Mouse (Mus musculus) urinary bladder, postnatal 10 days (tissue): Measurements from ENCODE around the gene Phex.

ENCODE experiments used
- DNase-seq: peaks from one replicate; pipeline ENCODE4 v3.0.0; 2022; ENCODE audit warnings: low spot score

Phex gene

GRCm38 (mm10) chrX:157415212-157415611 lies at the start of gene Phex:
Gene Phex, minus strand, starts transcription at chrX:157415312.
- no peak for DNase-seq

- DNase-seq = no peak
Observed at GRCm38 (mm10) chrX:157462716-157463115, 47.6 kb upstream of the Phex start.

GRCm38 (mm10) chrX:157454430-157454829 lies 39.3 kb upstream of the Phex start:
- no peak for DNase-seq

- DNase-seq = no peak
Observed at GRCm38 (mm10) chrX:157449000-157449399, 33.9 kb upstream of the Phex start.

- DNase-seq = no peak
Observed at GRCm38 (mm10) chrX:157447431-157447830, 32.3 kb upstream of the Phex start.

- DNase-seq = no peak
Observed at GRCm38 (mm10) chrX:157434768-157435167, 19.7 kb upstream of the Phex start.

- DNase-seq = no peak
Observed at GRCm38 (mm10) chrX:157419451-157419850, 4.3 kb upstream of the Phex start.

- no peak for DNase-seq
Observed at GRCm38 (mm10) chrX:157404919-157405318, 10.2 kb downstream of the Phex start.

- DNase-seq = no peak
Observed at GRCm38 (mm10) chrX:157391241-157391640, 23.9 kb downstream of the Phex start.

- DNase-seq = no peak
Observed at GRCm38 (mm10) chrX:157390102-157390501, 25.0 kb downstream of the Phex start.

GRCm38 (mm10) chrX:157388419-157388818 lies 26.7 kb downstream of the Phex start:
- no peak for DNase-seq

GRCm38 (mm10) chrX:157387025-157387424 lies 28.1 kb downstream of the Phex start:
- DNase-seq = no peak

- no peak for DNase-seq
Observed at GRCm38 (mm10) chrX:157378822-157379221, 36.3 kb downstream of the Phex start.

- no peak for DNase-seq
Observed at GRCm38 (mm10) chrX:157377456-157377855, 37.7 kb downstream of the Phex start.

GRCm38 (mm10) chrX:157373873-157374272 lies 41.2 kb downstream of the Phex start:
- no peak for DNase-seq

GRCm38 (mm10) chrX:157369166-157369565 lies 45.9 kb downstream of the Phex start:
- no peak for DNase-seq

GRCm38 (mm10) chrX:157355521-157355920 lies 59.6 kb downstream of the Phex start:
- DNase-seq = no peak

GRCm38 (mm10) chrX:157346201-157346600 lies 68.9 kb downstream of the Phex start:
- DNase-seq = no peak

GRCm38 (mm10) chrX:157334726-157335125 lies 80.4 kb downstream of the Phex start:
- no peak for DNase-seq

GRCm38 (mm10) chrX:157329821-157330220 lies 85.3 kb downstream of the Phex start:
- DNase-seq = no peak

- no peak for DNase-seq
Observed at GRCm38 (mm10) chrX:157328396-157328795, 86.7 kb downstream of the Phex start.

- no peak for DNase-seq
Observed at GRCm38 (mm10) chrX:157327756-157328155, 87.4 kb downstream of the Phex start.

- no peak for DNase-seq
Observed at GRCm38 (mm10) chrX:157324396-157324795, 90.7 kb downstream of the Phex start.

GRCm38 (mm10) chrX:157310331-157310730 lies 104.8 kb downstream of the Phex start:
- no peak for DNase-seq

GRCm38 (mm10) chrX:157308171-157308570 lies 106.9 kb downstream of the Phex start:
- no peak for DNase-seq
